Mouse (Mus musculus): Measurements from ENCODE around the gene Mrc1. TPM values are rescaled to one million over a fixed set of nuclear protein-coding genes. Genes with fewer than 3 reads are reported as not detected.

Mrc1 gene
- polyA plus RNA-seq, 1 experiment from 2014 or later: 7.9 TPM

GRCm38 (mm10) chr2:14251938-14252337 lies 22.7 kb downstream of the Mrc1 start:
- no peak for ATAC-seq (replicated peaks; ENCODE audit: low FRiP score, low TSS enrichment, low read depth)
- Histone ChIP-seq H3K4me3 (ENCODE audit: low read depth, low read length) (no peak overlapping the region), H3K9me3 (ENCODE audit: control insufficient read depth, low read length) (no peaks in the 10 kb centered on the region), H3K27ac (ENCODE audit: low read depth) (no peak overlapping the region), H3K27me3 (replicated peaks; ENCODE audit: control insufficient read depth, insufficient read depth, low read length) (no peaks in the 10 kb centered on the region), H3K36me3 (ENCODE audit: control insufficient read depth, insufficient read depth, low read length) (no peaks in the 10 kb centered on the region), H3K4me1 (replicated peaks; ENCODE audit: control insufficient read depth, insufficient read depth, low read length) (no peaks in the 10 kb centered on the region), H3K9ac (ENCODE audit: low read length) (no peak overlapping the region), H3K4me2 (ENCODE audit: low read length) (no peak overlapping the region)
- 77% methylated on average over 3 of the region's 3 CpGs for WGBS
- no peak for DNase-seq (ENCODE audit: low spot score)

- Histone ChIP-seq H3K4me3 (ENCODE audit: low read depth, low read length) (no peak overlapping the region), H3K4me1 (replicated peaks; ENCODE audit: control insufficient read depth, insufficient read depth, low read length) (no peaks in the 10 kb centered on the region), H3K27ac (ENCODE audit: low read depth) (no peak overlapping the region), H3K4me2 (ENCODE audit: low read length) (no peak overlapping the region), H3K9me3 (ENCODE audit: control insufficient read depth, low read length) (no peaks in the 10 kb centered on the region), H3K27me3 (replicated peaks; ENCODE audit: control insufficient read depth, insufficient read depth, low read length) (no peaks in the 10 kb centered on the region), H3K36me3 (ENCODE audit: control insufficient read depth, insufficient read depth, low read length) (no peaks in the 10 kb centered on the region), H3K9ac (ENCODE audit: low read length) (no peak overlapping the region)
- ATAC-seq (replicated peaks; ENCODE audit: low FRiP score, low TSS enrichment, low read depth): peak; percentile 80
- DNase-seq (ENCODE audit: low spot score): no peak
Measured at GRCm38 (mm10) chr2:14258345-14258850, 29.2 kb downstream of the Mrc1 start.

GRCm38 (mm10) chr2:14262090-14262489 lies 32.9 kb downstream of the Mrc1 start:
- no peak overlapping the region for H3K4me2 ChIP-seq (ENCODE audit: low read length)
- no peak overlapping the region for H3K27ac ChIP-seq (ENCODE audit: low read depth)
- WGBS: 86% methylated on average over 1 of the region's 1 CpGs
- ATAC-seq (replicated peaks; ENCODE audit: low FRiP score, low TSS enrichment, low read depth): no peak
- no peaks in the 10 kb centered on the region for H3K4me1 ChIP-seq (replicated peaks; ENCODE audit: control insufficient read depth, insufficient read depth, low read length)
- no peak for DNase-seq (ENCODE audit: low spot score)
- no peaks in the 10 kb centered on the region for H3K36me3 ChIP-seq (ENCODE audit: control insufficient read depth, insufficient read depth, low read length)
- no peaks in the 10 kb centered on the region for H3K27me3 ChIP-seq (replicated peaks; ENCODE audit: control insufficient read depth, insufficient read depth, low read length)
- no peaks in the 10 kb centered on the region for H3K9me3 ChIP-seq (ENCODE audit: control insufficient read depth, low read length)
- H3K9ac ChIP-seq (ENCODE audit: low read length): no peak overlapping the region
- H3K4me3 ChIP-seq (ENCODE audit: low read depth, low read length): no peak overlapping the region

- ATAC-seq (replicated peaks; ENCODE audit: low FRiP score, low TSS enrichment, low read depth) (no peak), DNase-seq (ENCODE audit: low spot score) (no peak)
- no peak overlapping the region for H3K9ac ChIP-seq (ENCODE audit: low read length)
- H3K9me3 ChIP-seq (ENCODE audit: control insufficient read depth, low read length): no peaks in the 10 kb centered on the region
- 82% methylated on average over 1 of the region's 1 CpGs for WGBS
- H3K4me2 ChIP-seq (ENCODE audit: low read length): no peak overlapping the region
- H3K4me3 ChIP-seq (ENCODE audit: low read depth, low read length): no peak overlapping the region
- H3K27ac ChIP-seq (ENCODE audit: low read depth): no peak overlapping the region
- H3K27me3 ChIP-seq (replicated peaks; ENCODE audit: control insufficient read depth, insufficient read depth, low read length): no peaks in the 10 kb centered on the region
- H3K4me1 ChIP-seq (replicated peaks; ENCODE audit: control insufficient read depth, insufficient read depth, low read length): no peaks in the 10 kb centered on the region
- H3K36me3 ChIP-seq (ENCODE audit: control insufficient read depth, insufficient read depth, low read length): no peaks in the 10 kb centered on the region
Measured at GRCm38 (mm10) chr2:14269160-14269559, 40.0 kb downstream of the Mrc1 start.

GRCm38 (mm10) chr2:14272088-14272487 lies 42.9 kb downstream of the Mrc1 start:
- no peaks in the 10 kb centered on the region for H3K27me3 ChIP-seq (replicated peaks; ENCODE audit: control insufficient read depth, insufficient read depth, low read length)
- H3K4me1 ChIP-seq (replicated peaks; ENCODE audit: control insufficient read depth, insufficient read depth, low read length): no peaks in the 10 kb centered on the region
- H3K9ac ChIP-seq (ENCODE audit: low read length): no peak overlapping the region
- H3K27ac ChIP-seq (ENCODE audit: low read depth): no peak overlapping the region
- no peak overlapping the region for H3K4me3 ChIP-seq (ENCODE audit: low read depth, low read length)
- no peaks in the 10 kb centered on the region for H3K9me3 ChIP-seq (ENCODE audit: control insufficient read depth, low read length)
- H3K4me2 ChIP-seq (ENCODE audit: low read length): no peak overlapping the region
- no peaks in the 10 kb centered on the region for H3K36me3 ChIP-seq (ENCODE audit: control insufficient read depth, insufficient read depth, low read length)
- ATAC-seq (replicated peaks; ENCODE audit: low FRiP score, low TSS enrichment, low read depth): no peak
- 94% methylated on average over 1 of the region's 1 CpGs for WGBS
- no peak for DNase-seq (ENCODE audit: low spot score)

GRCm38 (mm10) chr2:14275796-14276195 lies 46.6 kb downstream of the Mrc1 start:
- Histone ChIP-seq H3K4me2 (ENCODE audit: low read length) (no peak overlapping the region), H3K27ac (ENCODE audit: low read depth) (no peak overlapping the region), H3K9me3 (ENCODE audit: control insufficient read depth, low read length) (no peaks in the 10 kb centered on the region), H3K4me3 (ENCODE audit: low read depth, low read length) (no peak overlapping the region), H3K27me3 (replicated peaks; ENCODE audit: control insufficient read depth, insufficient read depth, low read length) (no peaks in the 10 kb centered on the region), H3K36me3 (ENCODE audit: control insufficient read depth, insufficient read depth, low read length) (no peaks in the 10 kb centered on the region), H3K9ac (ENCODE audit: low read length) (no peak overlapping the region), H3K4me1 (replicated peaks; ENCODE audit: control insufficient read depth, insufficient read depth, low read length) (no peaks in the 10 kb centered on the region)
- ATAC-seq (replicated peaks; ENCODE audit: low FRiP score, low TSS enrichment, low read depth) (no peak), DNase-seq (ENCODE audit: low spot score) (no peak)
- 82% methylated on average over 5 of the region's 5 CpGs for WGBS

GRCm38 (mm10) chr2:14279256-14279655 lies 50.1 kb downstream of the Mrc1 start:
- H3K9me3 ChIP-seq (ENCODE audit: control insufficient read depth, low read length): no peaks in the 10 kb centered on the region
- ATAC-seq (replicated peaks; ENCODE audit: low FRiP score, low TSS enrichment, low read depth): peak; percentile 80; the same call in 1 of the 2 replicates
- no peak for DNase-seq (ENCODE audit: low spot score)
- H3K4me3 ChIP-seq (ENCODE audit: low read depth, low read length): no peak overlapping the region
- H3K36me3 ChIP-seq (ENCODE audit: control insufficient read depth, insufficient read depth, low read length): no peaks in the 10 kb centered on the region
- no peak overlapping the region for H3K4me2 ChIP-seq (ENCODE audit: low read length)
- H3K27me3 ChIP-seq (replicated peaks; ENCODE audit: control insufficient read depth, insufficient read depth, low read length): no peaks in the 10 kb centered on the region
- 21% methylated on average over 2 of the region's 2 CpGs for WGBS
- no peak overlapping the region for H3K9ac ChIP-seq (ENCODE audit: low read length)
- no peak overlapping the region for H3K27ac ChIP-seq (ENCODE audit: low read depth)
- H3K4me1 ChIP-seq (replicated peaks; ENCODE audit: control insufficient read depth, insufficient read depth, low read length): no peaks in the 10 kb centered on the region

GRCm38 (mm10) chr2:14279795-14280194 lies 50.6 kb downstream of the Mrc1 start:
- Histone ChIP-seq H3K9me3 (ENCODE audit: control insufficient read depth, low read length) (no peaks in the 10 kb centered on the region), H3K4me1 (replicated peaks; ENCODE audit: control insufficient read depth, insufficient read depth, low read length) (no peaks in the 10 kb centered on the region), H3K9ac (ENCODE audit: low read length) (no peak overlapping the region), H3K27ac (ENCODE audit: low read depth) (no peak overlapping the region), H3K4me2 (ENCODE audit: low read length) (no peak overlapping the region), H3K4me3 (ENCODE audit: low read depth, low read length) (no peak overlapping the region), H3K27me3 (replicated peaks; ENCODE audit: control insufficient read depth, insufficient read depth, low read length) (no peaks in the 10 kb centered on the region), H3K36me3 (ENCODE audit: control insufficient read depth, insufficient read depth, low read length) (no peaks in the 10 kb centered on the region)
- DNase-seq (ENCODE audit: low spot score): no peak
- WGBS: 45% methylated on average over 6 of the region's 6 CpGs
- 0 out of 2 replicates have a peak, but pooled peaks have one; percentile 53 for ATAC-seq (replicated peaks; ENCODE audit: low FRiP score, low TSS enrichment, low read depth)

GRCm38 (mm10) chr2:14295334-14295733 lies 66.1 kb downstream of the Mrc1 start:
- Histone ChIP-seq H3K4me2 (ENCODE audit: low read length) (no peak overlapping the region), H3K36me3 (ENCODE audit: control insufficient read depth, insufficient read depth, low read length) (no peaks in the 10 kb centered on the region), H3K27me3 (replicated peaks; ENCODE audit: control insufficient read depth, insufficient read depth, low read length) (no peaks in the 10 kb centered on the region), H3K4me1 (replicated peaks; ENCODE audit: control insufficient read depth, insufficient read depth, low read length) (no peaks in the 10 kb centered on the region), H3K27ac (ENCODE audit: low read depth) (no peak overlapping the region), H3K9ac (ENCODE audit: low read length) (no peak overlapping the region), H3K9me3 (ENCODE audit: control insufficient read depth, low read length) (no peaks in the 10 kb centered on the region), H3K4me3 (ENCODE audit: low read depth, low read length) (no peak overlapping the region)
- DNase-seq (ENCODE audit: low spot score): peak; percentile 95
- ATAC-seq (replicated peaks; ENCODE audit: low FRiP score, low TSS enrichment, low read depth): peak; percentile 43
- WGBS: 40% methylated on average over 5 of the region's 5 CpGs
